Comparison of ENCODE assay signal across 19 mouse cellular contexts in the genomic region with DNA sequence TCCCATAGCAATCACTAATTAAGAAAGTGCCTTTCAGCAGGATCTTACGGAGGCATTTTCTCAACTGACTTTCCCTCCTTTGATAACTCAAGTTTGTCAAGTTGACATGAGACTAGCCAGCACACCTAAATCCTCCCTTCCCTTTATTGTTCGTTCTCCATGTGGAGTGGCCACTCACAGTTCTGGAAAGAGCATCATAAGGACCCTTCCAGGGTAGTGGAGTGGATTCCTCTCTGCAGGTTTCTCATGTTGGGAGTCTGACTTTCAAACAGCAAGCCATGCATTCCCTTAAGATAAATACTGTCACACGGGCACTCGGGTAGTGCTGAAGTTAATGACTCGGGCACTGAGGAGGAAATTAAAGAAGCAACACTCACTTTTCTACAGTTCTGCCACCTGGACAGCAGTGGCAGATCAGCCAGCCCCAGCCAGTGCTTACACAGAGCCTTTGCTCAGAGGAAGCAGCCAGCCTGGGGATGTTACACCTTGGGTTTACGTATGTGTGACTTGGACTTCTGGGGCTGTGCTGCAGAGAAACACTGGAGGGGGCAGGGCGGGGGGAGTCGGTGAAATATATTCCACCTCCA.
DNase-seq lines count a peak whose midpoint lies in the region; ATAC-seq lines count a peak whose summit lies in the region.
"Had no signal": no experiment of that assay in that cellular context is flagged by ENCODE, and none has a peak within 500 bp of the region (broad histone marks: within the 10 kb centered on the region; RNA-seq: fewer than 3 reads in every experiment).

No protein-coding gene starts in this region.

- no peak overlapping the region; the same call in 1 of the 2 replicates for H3K4me2 ChIP-seq in kidney, embryonic 14.5 days (replicated peaks; ENCODE audit: low read depth, low read length)
- H3K4me2 ChIP-seq: embryonic facial prominence, embryonic 13.5 days; forebrain, embryonic 12.5 days; heart, embryonic 12.5 days had no signal

- DNase-seq in kidney, postnatal 36 days = no peak
- peak; percentile 14 to 38 for DNase-seq in kidney, postnatal 4 days
- DNase-seq in kidney, postnatal 25 days = no peak
- DNase-seq in lung, postnatal 10 days = peak; percentile 42
- peak; percentile 29 to 50 for DNase-seq in lung, postnatal 4 days
- DNase-seq in thymus, adult 18-20 months = no peak
- DNase-seq: adrenal gland, postnatal 10 days; cerebellum, adult 11 months; cerebellum, adult 8-10 months; cerebellum, postnatal 14 days; gastrocnemius, postnatal 14 days; heart, adult 2 months had no signal

- 0 out of 2 replicates have a peak, but pooled peaks cover 7% of the 10 kb centered on the region for H3K4me1 ChIP-seq in kidney, embryonic 14.5 days (ENCODE audit: control insufficient read depth, insufficient read depth, low read length)
- H3K4me1 ChIP-seq: forebrain, embryonic 12.5 days; heart, embryonic 12.5 days; hindbrain, embryonic 10.5 days had no signal

- no peak overlapping the region for H3K27ac ChIP-seq in kidney, embryonic 14.5 days (ENCODE audit: low read depth, low read length)
- H3K27ac ChIP-seq: embryonic facial prominence, embryonic 13.5 days; forebrain, embryonic 12.5 days; heart, adult 2 months; hindbrain, embryonic 10.5 days had no signal

- no peak overlapping the region for H3K9ac ChIP-seq in kidney, embryonic 14.5 days (ENCODE audit: low read depth, low read length)
- H3K9ac ChIP-seq: embryonic facial prominence, embryonic 13.5 days; forebrain, embryonic 12.5 days; heart, embryonic 12.5 days had no signal

- 38% methylated on average over 8 of the region's 8 CpGs for WGBS in kidney, embryonic 14.5 days

- H3K27me3 ChIP-seq in kidney, embryonic 14.5 days (ENCODE audit: control insufficient read depth, insufficient read depth, low read length) = no peaks in the 10 kb centered on the region
- H3K27me3 ChIP-seq: heart, embryonic 12.5 days had no signal

- H3K9me3 ChIP-seq in kidney, embryonic 14.5 days (ENCODE audit: control insufficient read depth, low read length) = no peaks in the 10 kb centered on the region
- H3K9me3 ChIP-seq: embryonic facial prominence, embryonic 13.5 days; forebrain, embryonic 12.5 days; heart, embryonic 12.5 days; hindbrain, embryonic 10.5 days had no signal

- H3K36me3 ChIP-seq in kidney, embryonic 14.5 days (ENCODE audit: control insufficient read depth, insufficient read depth, low read length) = no peaks in the 10 kb centered on the region
- H3K36me3 ChIP-seq: embryonic facial prominence, embryonic 13.5 days; forebrain, embryonic 12.5 days; heart, embryonic 12.5 days; hindbrain, embryonic 10.5 days had no signal

- H3K4me3 ChIP-seq in kidney, embryonic 14.5 days (ENCODE audit: low read length) = no peak overlapping the region
- H3K4me3 ChIP-seq: embryonic facial prominence, embryonic 13.5 days; forebrain, embryonic 12.5 days; heart, adult 2 months; heart, embryonic 12.5 days; hindbrain, embryonic 10.5 days had no signal

- ATAC-seq in kidney, embryonic 14.5 days (ENCODE audit: low FRiP score, low TSS enrichment) = peak; percentile 85; the same call in 1 of the 2 replicates
- no peak for ATAC-seq in frontal cortex, adult (ENCODE audit: low TSS enrichment)
- ATAC-seq: forebrain, embryonic 16.5 days had no signal

Comparison
In these comparisons a context has a peak if more than half of its experiments do, and no peak if none do; other contexts are left out.
1. DNase-seq: peak in kidney, postnatal 4 days (2 of 2), lung, postnatal 10 days (single experiment) and lung, postnatal 4 days (2 of 2); none in kidney, postnatal 36 days (0 of 2), kidney, postnatal 25 days (0 of 2) and thymus, adult 18-20 months (0 of 2).